Mouse (Mus musculus) hindbrain, embryonic 11.5 days (tissue): ENCODE measurements at regions not wholly inside any gene's neighbourhood (a gene's known extent, or its start where the extent isn't known, plus 50 kb on each side); places are given as distances from the start of the nearest gene placed in this dataset.

ENCODE experiments used
- ATAC-seq: fragments of 200-750 bp; cut with Nextera tagmentation; 2 replicates; pipeline ENCODE4 v1.8.0; 2017; ENCODE audit warnings: mild to moderate bottlenecking, moderate TSS enrichment, moderate library complexity; ENCODE audit not compliant: low FRiP score
- DNase-seq: peaks from one replicate; pipeline ENCODE4 v3.0.0-alpha.2; 2015; ENCODE audit warnings: low spot score
- H3K27ac ChIP-seq: fragments of 300-500 bp; sonication (generic); 2 replicates; pipeline ENCODE4 v1.5.1; 2014; ENCODE audit warnings: mild to moderate bottlenecking, low read depth, low read length
- H3K27me3 ChIP-seq: fragments of 300-500 bp; sonication (generic); 2 replicates; pipeline ENCODE4 v1.6.1; 2014; ENCODE audit warnings: mild to moderate bottlenecking, low read length, moderate library complexity, mixed read lengths; ENCODE audit not compliant: control insufficient read depth, insufficient read depth
- H3K36me3 ChIP-seq: fragments of 300-500 bp; sonication (generic); 2 replicates; pipeline ENCODE4 v1.6.1; 2014; ENCODE audit warnings: mild to moderate bottlenecking, low read length, moderate library complexity, mixed read lengths; ENCODE audit not compliant: control insufficient read depth, insufficient read depth
- H3K4me1 ChIP-seq: fragments of 300-500 bp; sonication (generic); replicated peaks from 2 replicates; pipeline ENCODE4 v1.6.1; 2014; ENCODE audit warnings: low read length, mixed read lengths; ENCODE audit not compliant: control insufficient read depth, insufficient read depth
- H3K4me2 ChIP-seq: fragments of 300-500 bp; sonication (generic); replicated peaks from 2 replicates; pipeline ENCODE4 v1.6.1; 2014; ENCODE audit warnings: mild to moderate bottlenecking, low read depth, low read length
- H3K4me3 ChIP-seq: fragments of 300-500 bp; sonication (generic); 2 replicates; pipeline ENCODE4 v1.5.1; 2014; ENCODE audit warnings: low read depth, low read length
- H3K9ac ChIP-seq: fragments of 300-500 bp; sonication (generic); 2 replicates; pipeline ENCODE4 v1.6.1; 2014; ENCODE audit warnings: low read depth, low read length
- H3K9me3 ChIP-seq: fragments of 300-500 bp; sonication (generic); 2 replicates; pipeline ENCODE4 v1.6.1; 2016; ENCODE audit warnings: low read length; ENCODE audit not compliant: control insufficient read depth
- WGBS: fragments of 180-500 bp; shearing (Covaris S2); extraction: QIAGEN DNeasy Blood & Tissue Kit; methylation state at CpG from one replicate; pipeline ENCODE4 v1.1.7; 2014; 5-methylcytosine and 5-hydroxymethylcytosine counted together

- Histone ChIP-seq H3K27ac (no peak overlapping the region), H3K4me1 (no peaks in the 10 kb centered on the region), H3K9ac (no peak overlapping the region), H3K27me3 (no peaks in the 10 kb centered on the region), H3K4me2 (no peak overlapping the region), H3K9me3 (no peaks in the 10 kb centered on the region), H3K36me3 (no peaks in the 10 kb centered on the region), H3K4me3 (no peak overlapping the region)
- WGBS: 46% methylated on average over 1 of the region's 1 CpGs
- no peak for ATAC-seq
- DNase-seq: no peak
Measured at GRCm38 (mm10) chr12:117410604-117411003, 105.7 kb upstream of the Rapgef5 start.

DNA sequence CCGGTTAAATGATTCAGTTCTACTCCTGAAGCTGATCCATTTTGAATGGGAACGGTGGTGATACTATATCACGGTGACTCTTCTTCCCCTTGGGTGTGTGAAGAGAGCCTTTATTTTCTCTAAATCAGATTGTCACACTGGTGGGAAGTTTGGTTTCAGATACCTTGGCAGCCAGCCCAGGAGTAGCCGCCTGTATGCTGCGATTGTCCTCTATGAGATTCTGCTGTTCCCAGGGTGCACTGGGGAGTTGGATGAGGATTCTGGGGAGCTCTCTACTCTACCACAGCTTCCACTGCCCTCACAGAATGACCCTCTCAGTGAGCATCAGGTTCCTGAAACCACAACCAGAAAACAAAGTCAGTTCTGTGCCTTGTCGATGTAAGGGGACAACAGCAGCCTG, 104.0 kb upstream of the Rapgef5 start:
- DNase-seq: no peak
- Histone ChIP-seq H3K4me3 (no peak overlapping the region), H3K4me2 (no peak overlapping the region), H3K27me3 (no peaks in the 10 kb centered on the region), H3K36me3 (no peaks in the 10 kb centered on the region), H3K9me3 (no peaks in the 10 kb centered on the region), H3K27ac (no peak overlapping the region), H3K9ac (no peak overlapping the region), H3K4me1 (no peaks in the 10 kb centered on the region)
- ATAC-seq: no peak
- WGBS: 80% methylated on average over 6 of the region's 6 CpGs

GRCm38 (mm10) chr12:117412779-117413505, 103.3 kb upstream of the Rapgef5 start:
- no peaks in the 10 kb centered on the region for H3K4me1 ChIP-seq
- H3K27ac ChIP-seq: no peak overlapping the region
- WGBS: 60% methylated on average over 2 of the region's 2 CpGs
- H3K36me3 ChIP-seq: no peaks in the 10 kb centered on the region
- no peak overlapping the region for H3K4me3 ChIP-seq
- DNase-seq: no peak
- no peak for ATAC-seq
- no peak overlapping the region for H3K9ac ChIP-seq
- no peaks in the 10 kb centered on the region for H3K9me3 ChIP-seq
- H3K4me2 ChIP-seq: no peak overlapping the region
- H3K27me3 ChIP-seq: no peaks in the 10 kb centered on the region

DNA sequence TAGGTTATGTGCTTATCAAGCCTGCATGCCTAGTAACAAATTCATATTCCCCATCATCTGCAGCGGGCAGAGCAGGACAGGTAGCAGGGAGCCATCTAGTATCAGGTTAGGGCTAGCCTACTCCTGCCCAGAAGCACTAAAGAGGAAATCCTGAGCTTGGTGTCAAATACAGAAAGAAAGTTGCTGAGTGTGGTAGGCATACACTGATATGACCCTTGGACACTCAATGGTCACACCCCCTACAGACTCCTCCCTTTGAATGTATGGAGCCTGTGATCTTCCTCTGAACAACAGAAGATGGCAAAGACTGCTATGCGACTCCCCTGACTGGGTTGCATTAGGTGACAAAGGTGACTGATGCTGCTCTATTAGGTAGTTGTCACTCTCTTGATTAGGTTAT, 102.3 kb upstream of the Rapgef5 start:
- no peak overlapping the region for H3K27ac ChIP-seq

DNA sequence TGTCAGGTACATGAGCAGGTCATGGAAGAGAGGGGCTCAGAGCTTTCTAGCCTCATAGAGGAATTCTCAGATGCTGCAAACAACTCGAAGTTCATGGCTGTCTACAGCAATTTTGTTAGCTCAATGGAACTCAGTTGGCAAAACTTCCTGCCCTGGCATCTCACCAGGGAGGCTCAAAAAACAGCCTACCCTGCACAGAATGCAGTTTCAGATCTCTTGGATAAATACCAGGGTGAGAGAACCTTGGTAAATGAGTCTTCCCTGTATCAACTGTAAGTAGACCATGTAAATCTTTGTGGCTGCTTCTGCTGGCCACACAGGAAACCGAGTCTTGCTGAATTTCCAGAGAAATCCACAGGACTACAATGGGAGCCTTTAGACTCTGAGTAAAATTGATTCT, 101.1 kb upstream of the Rapgef5 start:
- Histone ChIP-seq H3K9ac (no peak overlapping the region), H3K4me3 (no peak overlapping the region), H3K9me3 (no peaks in the 10 kb centered on the region), H3K36me3 (no peaks in the 10 kb centered on the region), H3K27ac (no peak overlapping the region), H3K27me3 (no peaks in the 10 kb centered on the region), H3K4me1 (no peaks in the 10 kb centered on the region), H3K4me2 (no peak overlapping the region)
- WGBS: 87% methylated on average over 2 of the region's 2 CpGs
- DNase-seq: no peak
- no peak for ATAC-seq

More for the DNA sequence above, 102.3 kb upstream of the Rapgef5 start:
- no peak overlapping the region for H3K4me3 ChIP-seq
- no peak for ATAC-seq
- H3K36me3 ChIP-seq: no peaks in the 10 kb centered on the region
- H3K27me3 ChIP-seq: no peaks in the 10 kb centered on the region
- DNase-seq: no peak
- H3K9ac ChIP-seq: no peak overlapping the region
- WGBS: 85% methylated on average over 2 of the region's 2 CpGs
- no peaks in the 10 kb centered on the region for H3K9me3 ChIP-seq
- no peaks in the 10 kb centered on the region for H3K4me1 ChIP-seq
- H3K4me2 ChIP-seq: no peak overlapping the region

- Histone ChIP-seq H3K9ac (no peak overlapping the region), H3K27me3 (no peaks in the 10 kb centered on the region), H3K4me1 (no peaks in the 10 kb centered on the region), H3K4me2 (no peak overlapping the region), H3K36me3 (no peaks in the 10 kb centered on the region), H3K9me3 (no peaks in the 10 kb centered on the region), H3K27ac (no peak overlapping the region), H3K4me3 (no peak overlapping the region)
- DNase-seq (no peak), ATAC-seq (no peak)
- WGBS: 85% methylated on average over 4 of the region's 4 CpGs
Measured at GRCm38 (mm10) chr12:117417991-117418390, 98.3 kb upstream of the Rapgef5 start.

- 88% methylated on average over 7 of the region's 7 CpGs for WGBS
- DNase-seq: no peak
Measured at GRCm38 (mm10) chr12:117422315-117422978, 93.8 kb upstream of the Rapgef5 start.

DNA sequence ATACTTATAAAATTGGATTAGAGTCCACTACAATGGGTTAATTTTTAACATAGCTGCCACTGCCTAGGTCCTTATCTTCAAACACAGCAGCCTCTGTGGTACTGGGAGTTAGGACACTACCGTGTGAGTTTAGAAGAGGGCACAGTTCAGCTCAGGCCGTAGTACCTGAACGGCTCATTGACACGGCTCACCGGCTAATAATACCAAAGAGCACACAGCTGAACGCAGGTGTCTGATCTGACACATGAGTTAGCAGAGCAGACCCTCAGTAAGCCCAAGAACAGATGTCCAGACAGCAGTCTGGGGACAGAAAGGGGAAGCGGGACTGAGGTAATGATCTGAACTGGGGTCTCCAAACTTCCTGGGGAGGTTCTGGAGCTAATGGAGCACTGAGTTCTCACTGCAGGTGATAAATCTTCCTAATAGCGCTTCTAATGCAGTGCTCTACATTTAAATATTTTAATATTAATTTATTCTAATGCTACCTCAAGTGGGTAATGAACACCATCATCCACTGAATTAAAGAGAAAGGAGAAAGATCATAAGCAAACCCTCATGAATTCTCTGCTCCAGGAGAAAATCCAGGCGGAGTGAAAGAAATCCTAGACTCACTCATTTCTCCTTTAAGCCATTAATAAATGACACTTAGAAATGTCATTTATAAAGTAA, 90.8 kb upstream of the Rapgef5 start:
- no peaks in the 10 kb centered on the region for H3K36me3 ChIP-seq
- no peak overlapping the region for H3K4me3 ChIP-seq
- DNase-seq (no peak), ATAC-seq (no peak)
- H3K4me2 ChIP-seq: no peak overlapping the region
- H3K9ac ChIP-seq: no peak overlapping the region
- no peaks in the 10 kb centered on the region for H3K27me3 ChIP-seq
- H3K4me1 ChIP-seq: no peaks in the 10 kb centered on the region
- H3K27ac ChIP-seq: no peak overlapping the region
- WGBS: 85% methylated on average over 9 of the region's 9 CpGs
- no peaks in the 10 kb centered on the region for H3K9me3 ChIP-seq

More at GRCm38 (mm10) chr12:117422315-117422978, 93.8 kb upstream of the Rapgef5 start:
- Histone ChIP-seq H3K4me1 (no peaks in the 10 kb centered on the region), H3K27ac (no peak overlapping the region), H3K4me3 (no peak overlapping the region), H3K4me2 (no peak overlapping the region), H3K9ac (no peak overlapping the region), H3K36me3 (no peaks in the 10 kb centered on the region), H3K27me3 (no peaks in the 10 kb centered on the region), H3K9me3 (no peaks in the 10 kb centered on the region)
- ATAC-seq: no peak
